Mouse (Mus musculus) fibroblast of lung, adult 2 months (primary cell): ENCODE measurements around the gene Trim31.

Experiments used
- DNase-seq: peaks from one replicate; pipeline ENCODE4 v3.0.0-alpha.2; 2011; ENCODE audit warnings: low read depth

Trim31 gene

DNA sequence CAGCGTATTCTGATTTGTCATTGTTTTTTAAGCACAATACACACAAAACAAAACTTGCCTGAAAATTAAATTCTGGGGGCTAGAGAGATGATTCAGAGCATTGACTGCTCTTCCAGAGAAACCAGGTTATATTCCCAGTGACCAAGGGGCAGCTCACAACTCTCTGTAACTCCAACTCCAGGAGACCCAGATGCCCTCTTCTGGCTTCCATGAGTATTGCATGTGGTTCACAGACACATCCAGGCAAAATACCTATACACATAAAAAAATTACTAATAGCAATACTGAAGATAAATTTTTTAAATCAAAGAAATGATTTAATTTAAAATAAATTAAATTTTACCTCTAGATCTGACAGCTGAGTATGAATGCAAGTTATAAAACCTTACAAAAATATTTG lies 1.3 kb upstream of the Trim31 start:
- peak; percentile 24 for DNase-seq

DNA sequence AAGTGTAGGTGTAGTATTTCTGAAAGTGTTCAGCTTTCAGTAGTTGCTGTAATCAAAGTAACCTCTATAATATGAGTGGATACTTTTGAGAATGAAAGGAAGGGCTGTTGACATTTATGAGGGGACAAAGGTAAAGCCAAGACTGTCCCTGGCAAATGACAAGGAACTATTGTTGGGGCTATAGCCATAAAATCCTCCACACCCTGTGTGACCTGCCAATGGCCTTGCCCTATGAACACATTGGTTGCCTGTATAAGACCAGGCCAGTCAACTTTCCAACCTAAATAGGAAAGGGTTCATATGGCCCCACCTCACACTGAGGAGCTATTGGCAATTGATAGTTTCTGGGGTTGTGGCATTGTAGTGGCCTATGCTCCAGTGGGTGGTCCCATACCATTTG lies 853 bp upstream of the Trim31 start:
- no peak for DNase-seq

DNA sequence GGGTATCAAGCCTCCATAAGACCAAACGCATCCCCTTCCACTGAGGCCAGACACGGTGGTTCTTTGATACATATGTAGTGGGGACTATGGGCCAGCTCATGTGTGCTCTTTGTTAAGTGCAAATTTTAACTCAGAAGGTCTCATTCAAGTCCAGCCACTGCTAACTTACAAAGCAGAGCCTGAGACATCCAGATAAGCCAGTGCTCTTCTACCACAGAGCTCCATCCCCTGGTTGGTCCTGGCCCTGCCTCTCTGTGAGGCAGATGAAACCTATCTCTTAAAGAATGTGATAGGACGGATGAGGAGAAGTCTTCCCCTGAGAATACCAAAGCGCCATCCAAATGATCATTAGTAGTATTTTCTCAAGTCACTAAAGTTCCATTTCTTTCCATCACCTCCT lies 1.5 kb downstream of the Trim31 start:
- no peak for DNase-seq

DNA sequence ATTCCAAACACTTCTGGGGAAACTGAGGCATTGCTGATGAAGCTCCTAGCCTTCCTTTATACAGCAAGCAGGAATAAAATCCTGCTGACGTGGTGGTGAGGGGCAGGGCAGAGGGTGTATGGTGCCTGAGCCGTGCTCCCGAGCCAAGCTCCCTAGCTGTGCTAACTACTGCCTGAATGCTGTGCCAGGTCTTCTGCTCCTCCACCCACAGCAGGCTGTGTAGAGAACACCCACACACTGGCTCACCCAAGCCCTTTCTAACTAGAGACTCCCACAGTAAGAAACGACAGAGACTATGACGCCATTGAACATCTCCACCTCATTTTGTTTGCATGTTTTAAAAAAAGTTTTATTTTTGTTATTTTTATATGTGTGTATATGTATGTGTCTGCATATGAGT lies 2.1 kb downstream of the Trim31 start:
- no peak for DNase-seq

DNA sequence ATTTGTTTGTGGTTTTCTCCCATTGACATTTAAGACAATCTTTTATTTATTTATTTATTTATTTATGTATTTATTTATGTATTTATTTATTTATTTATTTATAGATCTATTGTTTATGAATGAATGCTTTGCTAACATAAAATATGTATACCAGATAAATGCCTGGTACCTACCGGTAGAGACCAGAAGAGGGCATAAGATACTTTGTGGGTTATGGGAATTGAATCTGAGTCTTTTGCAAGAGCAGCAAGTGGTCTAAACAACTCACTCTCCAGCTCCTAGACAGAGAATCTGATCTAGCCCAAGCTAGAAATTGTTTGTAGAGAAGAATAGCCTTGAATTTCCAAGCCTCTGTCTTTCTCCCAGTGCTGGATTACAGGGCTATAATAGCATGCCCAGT lies 2.8 kb downstream of the Trim31 start:
- no peak for DNase-seq

DNA sequence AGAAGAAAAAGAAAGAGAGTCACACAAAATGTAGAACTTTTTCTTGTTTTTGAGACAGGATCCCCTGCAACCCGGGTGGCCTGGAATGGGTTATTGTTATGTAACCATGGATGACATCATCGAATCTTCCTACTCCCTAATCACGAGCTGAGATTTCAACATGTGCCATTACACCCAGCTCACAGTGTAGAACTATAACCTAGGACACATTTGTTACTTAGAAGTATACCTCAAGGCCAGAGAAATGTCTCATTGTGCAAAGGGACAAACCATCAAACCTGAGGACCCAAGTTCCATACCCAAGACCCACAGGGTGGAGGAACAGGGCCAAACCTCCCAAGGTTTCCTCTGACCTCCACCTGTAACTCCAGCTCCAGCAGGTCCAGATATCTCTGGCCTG lies 5.7 kb downstream of the Trim31 start:
- no peak for DNase-seq

DNA sequence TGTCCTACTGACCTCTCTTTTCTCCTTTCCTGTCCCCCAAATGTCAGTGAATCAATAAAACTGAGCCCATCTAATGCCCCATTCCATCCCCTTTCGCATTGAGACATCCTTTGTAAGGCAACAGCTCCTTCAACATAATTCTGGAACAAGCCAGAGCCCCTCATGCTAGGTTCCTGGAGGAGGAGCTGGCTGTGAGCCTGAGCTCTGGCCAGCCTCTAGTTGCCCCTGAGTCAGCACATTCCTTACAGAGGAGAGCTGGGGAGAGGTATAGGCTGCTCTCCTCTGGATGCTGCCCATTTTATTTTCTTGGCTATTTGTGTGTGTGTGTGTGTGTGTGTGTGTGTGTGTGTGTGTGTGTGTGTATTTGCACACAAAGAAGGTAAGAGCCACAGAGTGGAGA lies 10.3 kb downstream of the Trim31 start:
- DNase-seq: no peak

DNA sequence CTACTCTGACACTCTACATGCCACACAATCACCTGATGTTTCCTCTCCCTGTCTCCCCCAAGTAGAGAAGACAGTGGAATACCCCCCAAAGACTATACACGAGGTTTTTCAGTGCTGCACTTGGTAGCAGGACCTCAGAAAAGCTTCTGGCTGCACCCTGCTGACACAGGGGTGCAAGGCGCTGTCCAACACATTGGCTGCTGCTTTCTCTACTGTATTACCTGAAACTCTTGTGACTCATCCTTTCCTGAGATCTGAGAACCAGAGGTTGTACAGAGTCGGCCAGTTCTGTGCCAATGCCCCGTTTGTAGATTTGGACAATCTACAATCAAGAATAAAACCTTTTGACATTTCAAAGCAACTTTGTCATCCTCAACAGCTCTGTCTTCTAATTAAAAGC lies 11.9 kb downstream of the Trim31 start:
- DNase-seq: no peak

DNA sequence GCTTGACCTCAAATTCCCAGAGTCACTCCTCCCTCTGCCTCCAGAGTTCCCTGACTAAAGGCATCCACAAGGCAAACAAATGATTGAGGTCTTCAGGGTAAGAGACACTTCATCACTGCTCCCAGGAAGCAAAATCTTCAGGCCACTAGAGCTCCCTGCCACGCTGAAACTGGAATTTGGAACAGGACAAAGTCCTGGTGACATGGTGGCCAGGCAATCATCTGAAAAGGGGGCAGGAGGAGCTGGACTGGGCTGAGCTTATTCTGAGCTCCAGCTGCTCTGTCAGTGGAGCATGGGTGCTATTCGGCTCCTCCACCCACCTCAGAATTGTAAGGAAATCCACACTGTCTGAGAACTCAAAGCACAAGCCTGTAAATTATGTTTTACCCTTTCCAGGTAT lies 14.1 kb downstream of the Trim31 start:
- no peak for DNase-seq

- DNase-seq: peak; percentile 15
Observed at GRCm38 (mm10) chr17:36914108-36914507, 16.2 kb downstream of the Trim31 start.

DNA sequence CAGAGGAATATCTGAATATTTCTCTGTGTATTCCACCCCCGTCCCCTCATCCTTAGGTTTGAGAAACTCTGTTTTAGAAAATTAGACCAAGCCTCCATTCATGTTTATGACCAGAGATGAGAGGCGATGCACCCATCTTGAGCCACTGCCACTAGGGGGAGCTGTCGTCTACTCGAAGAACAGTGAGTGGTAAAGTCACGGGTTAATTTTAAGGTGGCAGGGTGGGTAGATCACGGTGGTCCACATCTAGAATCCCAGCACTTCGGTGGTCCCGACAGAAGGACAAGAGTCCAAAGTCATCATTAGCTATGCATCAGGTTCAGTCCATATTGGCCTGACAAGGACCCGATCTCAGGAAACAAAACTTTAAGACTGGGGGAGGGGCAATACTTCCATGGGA lies 17.2 kb downstream of the Trim31 start:
- peak; percentile 10 for DNase-seq

DNA sequence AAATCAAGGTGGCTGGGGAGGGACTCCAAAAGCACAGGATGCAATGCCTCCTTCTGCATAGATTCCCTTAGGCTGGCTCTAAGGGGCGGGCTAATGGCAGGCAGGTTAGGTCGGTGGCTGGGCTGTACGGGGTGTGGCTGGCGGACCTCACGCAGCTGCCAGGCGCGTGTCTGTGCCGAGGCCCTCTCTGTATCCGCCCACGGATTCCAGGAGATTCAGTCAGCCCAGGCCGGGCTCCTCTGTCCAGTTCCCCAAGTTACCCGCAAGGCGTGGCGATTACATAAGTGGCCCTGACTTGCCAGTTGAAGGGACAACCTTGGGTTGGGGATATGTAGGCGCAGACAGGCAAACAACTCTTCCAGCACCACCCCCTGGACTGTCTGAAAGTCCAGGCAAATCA lies 22.3 kb downstream of the Trim31 start:
- no peak for DNase-seq

DNA sequence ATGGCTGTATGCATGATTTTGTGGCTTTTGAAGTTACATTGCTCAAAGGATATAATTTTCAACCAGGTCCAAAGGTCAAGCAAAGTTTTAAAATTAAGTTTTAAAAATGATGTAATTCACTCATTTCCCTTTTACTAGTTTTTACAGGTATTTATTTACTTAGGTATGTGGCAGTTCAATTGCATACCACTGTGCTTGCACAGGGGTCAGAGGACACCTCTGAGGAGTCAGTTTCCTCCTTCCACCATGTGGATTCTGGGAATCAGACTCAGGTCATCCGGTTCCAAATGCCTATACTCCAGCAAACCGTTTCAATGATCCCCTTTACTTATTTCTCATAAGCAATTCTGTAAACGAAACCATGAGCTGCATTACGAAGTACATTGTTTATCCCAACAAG lies 24.8 kb downstream of the Trim31 start:
- DNase-seq: no peak

DNA sequence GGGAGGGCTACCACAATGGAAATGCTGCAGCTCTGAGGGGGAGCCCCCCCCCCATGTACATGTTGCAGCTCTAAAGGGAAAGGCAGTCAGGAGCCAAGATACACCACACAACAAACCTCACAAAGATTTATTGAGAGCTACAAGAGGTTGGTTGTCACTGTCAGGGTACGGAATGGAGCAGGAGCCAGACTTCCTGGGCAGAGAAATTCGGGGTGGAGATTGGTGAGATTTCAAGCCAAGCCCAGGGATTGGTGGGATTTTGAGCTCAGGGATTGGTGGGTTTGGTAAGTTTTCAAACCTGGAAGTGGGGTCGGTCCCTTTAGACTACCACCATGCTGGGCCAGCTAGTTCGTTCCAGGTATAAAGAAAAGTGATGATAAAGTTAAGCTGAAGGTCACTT lies 25.6 kb downstream of the Trim31 start:
- no peak for DNase-seq

DNA sequence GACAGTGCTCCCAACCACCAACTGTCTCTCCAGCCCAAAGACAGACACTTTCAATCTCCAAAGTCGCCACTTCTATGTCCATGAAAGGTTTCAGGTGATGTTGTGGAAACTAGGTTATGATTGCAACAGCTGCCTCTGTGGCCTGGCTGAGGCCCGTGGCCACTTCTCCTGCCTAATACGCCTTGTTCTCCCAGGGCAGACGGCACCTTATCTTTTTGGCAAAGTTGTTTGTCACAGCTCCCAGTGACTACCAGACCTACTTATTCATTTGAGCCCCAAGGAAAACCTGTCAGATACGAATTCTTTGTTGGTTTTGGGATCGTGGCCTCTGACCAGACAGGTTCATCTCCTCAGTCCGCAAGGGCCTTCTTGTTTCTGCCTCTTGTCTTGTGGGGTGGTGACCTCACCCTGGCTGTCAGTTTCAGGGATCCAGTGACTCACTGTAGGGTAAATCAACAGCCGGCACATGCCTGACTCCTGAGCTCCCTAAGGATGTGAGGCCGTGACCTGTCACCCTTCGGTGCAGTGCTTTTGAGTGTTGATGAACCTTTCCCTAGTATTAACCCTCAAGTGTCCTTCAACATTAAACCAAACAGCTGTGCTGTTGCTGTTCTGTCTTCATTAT lies 29.7 kb downstream of the Trim31 start:
- DNase-seq: no peak

- no peak for DNase-seq
Observed at GRCm38 (mm10) chr17:36929236-36929932, 31.5 kb downstream of the Trim31 start.

DNA sequence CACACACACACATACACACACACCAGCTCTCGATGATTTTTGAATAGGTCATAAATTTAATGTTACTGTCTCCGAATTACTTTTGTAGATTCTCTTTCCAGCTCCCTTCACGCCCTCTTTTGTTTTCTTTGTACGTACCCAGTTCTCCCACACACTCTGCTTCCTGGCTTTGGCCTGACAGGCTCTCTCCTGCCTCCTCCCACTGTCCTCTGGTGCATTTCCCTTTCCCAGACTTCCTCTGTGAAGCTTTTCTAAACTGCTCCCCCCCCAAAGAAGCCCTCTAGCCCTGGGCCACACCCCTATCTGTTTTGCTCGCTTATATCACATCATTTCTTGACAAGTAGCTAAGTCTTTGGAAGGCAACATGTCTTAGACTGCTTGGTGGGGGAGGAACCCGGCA lies 32.3 kb downstream of the Trim31 start:
- no peak for DNase-seq

DNA sequence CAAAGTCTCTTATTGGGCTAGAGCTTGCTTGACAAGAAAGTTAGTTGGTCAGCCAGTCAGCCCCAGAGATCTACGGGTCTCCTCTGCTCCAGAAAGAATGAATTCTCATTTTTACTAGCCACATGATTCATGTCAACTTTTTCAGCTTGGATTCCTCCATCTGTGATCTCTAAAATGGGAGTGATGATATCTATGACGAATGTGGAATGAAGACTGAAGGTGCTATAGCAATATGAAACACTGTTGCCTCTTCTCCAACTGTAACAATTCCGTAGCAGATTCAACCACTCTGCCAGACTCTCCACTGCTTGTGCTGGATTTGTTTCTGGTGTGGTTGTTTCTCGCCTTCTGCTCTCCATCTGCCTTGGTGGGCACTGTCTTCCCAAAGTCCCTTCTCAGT lies 33.2 kb downstream of the Trim31 start:
- no peak for DNase-seq

DNA sequence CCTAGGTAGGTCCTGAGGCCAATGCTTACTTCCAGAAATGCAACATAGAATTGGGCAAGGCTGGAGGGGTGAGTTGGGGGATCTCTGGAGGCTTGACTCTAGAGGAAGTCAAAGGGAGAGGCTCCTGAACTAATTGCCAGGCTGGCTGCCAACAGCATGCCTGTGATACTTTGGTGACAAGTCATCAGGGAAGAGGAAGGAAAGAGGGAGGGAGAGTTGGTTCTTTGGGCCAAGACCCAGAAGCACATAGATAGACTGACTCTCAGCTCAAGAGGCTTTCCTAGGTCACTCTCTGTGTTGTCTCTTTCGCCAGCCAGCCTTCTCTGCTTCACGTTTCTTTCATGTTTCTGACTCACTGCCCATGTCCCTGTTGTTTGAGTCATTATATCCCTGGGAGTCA lies 33.9 kb downstream of the Trim31 start:
- DNase-seq: no peak

- no peak for DNase-seq
Observed at GRCm38 (mm10) chr17:36938056-36938455, 40.1 kb downstream of the Trim31 start.

DNA sequence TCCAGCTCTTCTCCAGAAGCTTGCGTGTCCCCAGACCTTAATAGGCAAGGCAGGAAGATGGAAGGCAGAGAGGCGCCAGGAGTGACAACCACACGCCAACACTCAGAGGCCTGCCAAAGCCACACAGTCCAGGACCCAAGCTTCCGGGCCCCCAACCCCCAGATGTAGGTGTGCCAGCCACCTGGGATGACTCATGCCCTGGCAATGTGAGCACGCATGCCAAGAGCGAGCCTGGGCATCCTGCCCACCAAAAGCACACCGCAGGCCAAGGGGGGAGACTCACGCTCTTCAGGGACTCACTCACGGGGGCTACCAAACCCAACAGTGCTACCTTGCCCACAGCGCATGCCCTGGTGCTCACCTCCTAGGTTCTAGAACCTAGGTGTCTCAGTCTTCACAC lies 44.5 kb downstream of the Trim31 start:
- DNase-seq: no peak

GRCm38 (mm10) chr17:36942791-36943471 lies 45.0 kb downstream of the Trim31 start, which contains the start of gene Rnf39:
Gene Rnf39, plus strand, starts transcription at chr17:36942918.
- no peak for DNase-seq

DNA sequence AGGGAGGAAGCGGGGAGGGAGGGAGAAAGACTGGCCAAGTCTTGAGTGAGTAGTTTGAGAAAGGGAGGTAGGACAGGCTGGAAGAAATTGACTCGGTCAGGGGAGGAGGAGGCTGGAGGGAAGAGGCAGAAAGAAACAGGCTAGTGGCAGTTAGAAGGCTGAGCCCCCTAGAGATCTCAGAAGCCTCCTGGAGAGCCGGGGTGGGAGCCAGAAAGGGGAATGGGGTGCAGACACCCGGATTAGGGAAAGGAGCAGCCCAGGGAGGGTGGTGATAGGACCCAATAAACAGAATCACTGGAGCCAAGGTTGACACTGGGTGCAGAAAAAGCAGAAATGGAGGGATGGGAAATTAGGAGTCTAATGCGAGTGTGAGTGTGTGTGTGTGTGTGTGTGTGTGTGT lies 45.8 kb downstream of the Trim31 start:
- DNase-seq: no peak
